Mouse (Mus musculus) right cerebral cortex, postnatal 14 days (tissue): ENCODE results near the gene AI661453.
A peak's percentile ranks its signal among the peaks of the same experiment; 100 is the strongest.
"Not testable (repeated sequence)": the region's sequence is repeated elsewhere in the genome, so short reads cannot be mapped to it uniquely, and the experiment has no call there.

ENCODE experiments used
- DNase-seq: peaks from one replicate; pipeline ENCODE4 v3.0.0; 2022

The AI661453 gene

DNA sequence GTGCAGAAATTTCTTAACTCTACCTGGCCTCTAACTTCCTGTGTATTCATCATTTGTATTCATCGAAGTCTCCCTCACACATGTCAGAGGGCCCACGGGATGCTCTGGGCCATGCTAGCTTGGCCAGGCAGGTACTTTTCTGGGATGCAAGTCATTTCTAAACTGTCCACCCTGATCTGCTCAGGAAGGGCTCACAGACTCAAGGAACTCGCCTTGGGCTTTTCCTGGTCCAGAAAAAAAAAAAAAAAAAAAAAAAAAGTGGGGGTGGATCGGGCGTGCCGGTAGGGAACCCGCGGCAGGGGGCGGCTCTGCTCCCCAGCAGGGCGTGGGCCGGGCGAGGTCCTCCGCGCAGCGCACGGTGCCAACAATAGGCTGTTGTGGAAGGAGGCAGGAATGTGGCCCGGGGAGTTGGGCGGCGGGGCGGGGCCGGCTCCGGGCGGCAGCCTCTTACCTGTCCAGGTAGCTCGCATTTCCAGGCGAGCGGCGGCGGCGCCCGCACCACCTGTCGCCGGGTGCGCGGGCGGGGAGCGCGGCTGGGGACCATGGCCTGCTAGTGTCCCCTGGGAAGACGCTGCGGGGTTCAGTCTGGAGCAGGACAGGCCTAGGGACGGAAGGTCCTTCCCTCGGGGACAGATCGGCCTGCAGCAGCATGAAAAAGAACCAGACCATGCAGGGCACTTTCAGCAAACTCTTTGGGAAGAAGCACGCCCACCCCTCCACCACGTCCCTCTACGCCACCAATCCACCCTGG lies at the start of gene AI661453:
AI661453 (plus strand) TSS at position 460 of the 751 bp plus-strand sequence.
- DNase-seq = no peak

DNA sequence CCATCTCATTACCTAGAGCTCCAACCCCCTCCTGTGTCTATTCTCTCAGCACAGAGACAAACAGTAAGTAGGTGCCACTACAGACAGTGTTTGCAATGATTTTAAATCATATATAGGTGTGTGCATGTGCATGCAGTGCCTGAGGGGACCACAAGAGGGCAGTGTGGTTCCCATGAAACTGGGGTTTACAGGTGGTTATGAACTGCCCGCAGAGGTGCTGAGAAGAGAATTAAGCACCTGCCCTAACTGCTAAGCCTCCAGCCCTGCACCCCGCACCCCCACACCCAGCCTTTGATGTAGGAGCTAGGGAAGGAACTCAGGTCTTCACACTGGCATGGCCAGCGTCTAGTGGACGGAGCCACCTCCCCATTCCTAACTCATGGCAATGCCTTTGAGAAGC lies 49.8 kb upstream of the AI661453 start:
- peak; percentile 49 for DNase-seq

DNA sequence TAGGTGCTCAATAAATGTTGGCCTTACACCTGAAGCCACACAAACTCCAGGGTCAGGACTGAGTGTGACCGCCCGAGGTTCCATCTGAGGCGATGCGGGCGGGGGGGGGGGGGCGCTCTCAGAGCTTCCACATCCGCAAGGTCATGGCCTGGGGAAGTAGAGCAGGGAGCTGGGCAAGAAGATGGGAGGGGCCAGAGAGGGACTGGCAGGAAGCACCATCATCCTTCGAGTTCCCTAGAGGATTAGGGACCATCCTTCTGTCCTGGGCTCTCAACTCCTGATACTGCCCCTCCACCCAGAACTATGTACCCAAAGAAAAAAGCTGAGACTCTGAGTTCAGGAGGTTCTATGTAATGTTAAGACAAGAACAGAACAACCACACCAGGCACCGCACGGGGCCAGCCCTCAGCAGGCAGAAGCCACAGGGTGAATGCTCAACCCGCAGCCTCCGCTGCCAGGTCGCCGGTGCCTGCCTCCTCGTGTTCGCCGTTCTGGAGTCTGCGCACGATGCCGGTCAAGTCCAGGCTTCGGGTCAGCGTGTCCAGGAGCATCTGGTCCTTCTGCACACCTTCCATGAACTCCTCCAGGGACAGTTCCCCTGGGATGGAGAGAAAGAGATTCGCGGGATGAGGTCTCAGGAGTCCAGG lies 42.1 kb upstream of the AI661453 start:
- DNase-seq = no peak

DNA sequence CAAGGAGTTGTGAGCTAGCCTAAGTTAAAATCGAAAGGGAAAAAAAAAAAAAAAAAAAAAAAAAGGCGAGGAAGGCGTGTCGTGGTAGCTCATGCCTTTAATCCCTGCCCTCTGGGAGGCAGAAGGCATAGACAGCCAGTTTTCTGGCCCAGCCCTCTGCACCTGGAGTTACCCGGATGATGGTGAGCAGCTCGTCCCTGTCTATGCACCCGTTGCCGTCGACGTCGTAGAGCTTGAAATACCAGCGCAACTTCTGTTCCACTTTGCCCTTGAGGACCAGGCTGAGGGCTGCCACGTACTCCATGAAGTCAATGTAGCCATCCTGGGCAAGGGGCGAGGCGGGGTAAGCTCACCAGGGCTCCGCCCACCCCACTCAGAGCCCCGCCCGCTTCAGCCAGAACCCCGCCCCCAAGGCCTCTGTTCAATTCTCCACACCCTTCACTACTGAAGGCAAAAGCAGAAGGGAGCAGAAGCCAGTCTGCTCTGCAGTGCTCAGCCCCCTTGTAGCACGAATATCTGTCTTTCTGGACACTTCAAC lies 41.0 kb upstream of the AI661453 start:
- DNase-seq = peak; percentile 34

DNA sequence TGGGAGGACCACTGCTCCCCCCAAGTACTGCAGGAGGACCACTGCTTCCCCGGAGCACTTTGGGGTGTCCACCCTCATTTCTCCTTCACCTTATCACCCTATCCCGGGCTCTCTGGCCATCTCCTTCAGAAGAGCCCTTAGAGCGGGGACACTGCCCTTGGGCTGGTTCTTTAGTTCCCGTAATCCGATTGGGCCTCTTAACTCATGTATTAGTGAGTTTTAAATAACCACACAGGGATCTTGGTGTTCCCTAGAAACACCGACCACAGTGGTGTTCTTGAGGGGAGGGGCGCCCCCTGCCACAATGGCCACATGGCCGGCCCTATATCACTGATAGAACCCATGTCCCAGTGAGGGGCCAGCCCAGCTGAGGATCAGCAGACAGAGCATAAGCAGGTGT lies 37.3 kb upstream of the AI661453 start:
- no peak for DNase-seq

DNA sequence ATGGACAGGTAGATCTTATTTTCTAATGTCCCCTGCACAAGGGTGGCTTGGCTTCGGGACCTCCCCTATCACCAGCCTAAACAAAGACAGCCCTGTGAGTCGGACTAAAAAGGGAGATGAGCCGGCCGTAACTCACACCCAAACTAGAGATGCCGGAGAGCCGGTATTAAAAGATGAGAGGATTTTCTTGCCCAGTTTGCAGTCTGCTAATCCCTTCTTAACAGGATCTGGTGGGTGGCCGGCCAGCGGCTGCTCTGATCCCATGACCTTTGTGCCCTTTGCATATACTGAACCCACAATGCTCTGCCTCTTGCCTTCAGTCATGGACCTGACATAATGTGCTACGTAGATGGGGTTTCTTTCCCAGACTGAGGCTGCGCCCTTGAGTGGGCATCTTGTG lies 36.0 kb upstream of the AI661453 start, which contains the start of gene Guca1a:
Guca1a (minus strand) TSS at position 134 of the 400 bp plus-strand sequence.
- DNase-seq = no peak

DNA sequence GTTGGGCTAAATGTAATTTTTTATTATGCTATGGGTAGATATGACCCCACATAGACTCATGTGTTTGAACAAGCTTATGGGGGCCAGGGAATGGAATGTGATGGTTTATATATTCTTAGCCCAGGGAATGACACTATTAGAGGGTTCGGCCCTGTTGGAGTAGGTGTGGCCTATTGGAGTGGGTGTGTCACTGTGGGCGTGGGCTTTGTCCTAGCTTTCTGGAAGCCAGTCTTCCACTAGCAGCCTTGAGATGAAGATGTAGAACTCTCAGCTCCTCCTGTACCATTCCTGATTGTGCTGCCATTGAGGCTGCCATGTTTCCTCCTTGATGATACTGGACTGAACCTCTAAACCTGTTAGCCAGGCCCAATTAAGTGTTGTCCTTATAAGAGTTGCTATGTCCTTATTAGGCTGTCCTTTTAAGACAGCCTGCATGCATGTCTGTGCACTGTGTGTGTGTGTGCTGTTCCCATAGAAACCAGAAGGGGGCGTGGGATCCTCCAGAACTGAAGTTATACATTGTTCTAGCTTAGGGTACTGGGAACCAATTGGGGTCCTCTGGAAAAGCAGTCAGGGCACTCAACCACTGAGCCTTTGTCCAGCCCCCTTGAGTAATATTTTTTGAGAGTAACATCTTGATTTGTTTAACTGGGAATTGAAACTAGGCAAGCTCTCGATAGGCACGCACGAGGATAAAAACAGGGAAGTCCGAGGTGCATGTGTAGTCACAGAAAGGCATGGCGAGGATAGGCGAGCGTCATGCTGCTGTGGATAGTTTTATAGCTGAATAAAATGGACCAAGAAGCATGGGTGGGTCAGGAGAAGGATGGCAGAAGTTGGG lies 28.5 kb upstream of the AI661453 start:
- no peak for DNase-seq

DNA sequence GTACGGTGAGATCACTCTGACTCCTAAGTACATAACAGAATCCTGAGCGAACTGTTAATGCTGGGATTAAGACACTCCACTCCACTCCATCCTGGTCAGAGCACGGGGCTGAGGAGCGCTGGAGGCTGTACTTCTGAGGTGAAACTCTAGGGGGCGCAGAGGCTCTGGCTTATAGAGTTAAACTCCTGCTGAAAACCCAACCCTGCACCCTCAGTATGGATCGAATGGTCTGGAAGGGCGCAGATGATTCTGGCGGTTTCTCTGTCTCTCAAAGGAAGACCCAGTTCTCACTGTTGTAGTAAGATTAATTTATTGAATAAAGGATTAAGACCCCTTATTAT lies 27.9 kb upstream of the AI661453 start:
- DNase-seq = peak; percentile 52

DNA sequence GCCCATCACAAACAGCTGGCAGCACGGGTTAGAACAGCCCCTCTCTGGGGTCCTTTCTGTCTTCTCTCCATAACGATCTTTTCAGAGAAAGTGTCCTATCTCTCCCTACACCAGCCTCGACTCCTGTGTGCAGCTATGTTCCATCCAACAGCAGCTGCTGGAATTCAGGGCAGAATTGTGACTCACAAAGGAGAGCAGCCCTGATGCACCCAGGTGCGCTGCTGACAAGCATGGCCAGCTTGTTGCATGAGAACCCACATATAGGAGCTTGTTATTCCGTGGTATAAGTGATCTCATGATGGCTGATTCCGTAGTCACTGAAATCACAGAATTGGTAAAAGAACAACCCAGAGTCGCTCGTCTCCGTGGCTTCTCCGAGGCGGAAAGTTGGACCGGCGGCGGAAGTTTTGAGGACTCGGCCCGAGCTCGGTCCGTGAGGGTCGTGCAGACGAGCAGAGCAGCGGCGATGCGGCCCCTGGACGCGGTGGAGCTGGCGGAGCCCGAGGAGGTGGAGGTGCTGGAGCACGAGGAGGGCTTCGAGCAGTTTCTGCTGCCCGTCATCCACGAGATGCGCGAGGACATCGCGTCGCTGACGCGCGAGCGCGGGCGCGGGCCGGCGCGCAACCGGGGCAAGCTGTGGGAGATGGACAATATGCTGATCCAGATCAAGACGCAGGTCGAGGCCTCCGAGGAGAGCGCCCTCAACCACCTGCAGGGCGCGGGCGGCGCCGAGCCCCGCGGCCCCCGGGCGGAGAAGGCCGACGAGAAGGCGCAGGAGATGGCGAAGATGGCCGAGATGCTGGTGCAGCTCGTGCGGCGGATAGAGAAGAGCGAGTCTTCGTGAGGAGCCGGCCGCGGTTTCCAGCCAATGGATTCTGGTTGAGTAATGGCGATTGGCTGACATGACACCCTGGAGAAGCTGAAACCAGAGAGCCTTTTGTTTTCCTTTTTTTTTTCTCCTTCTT lies 26.2 kb upstream of the AI661453 start:
- DNase-seq = not testable (repeated sequence)

DNA sequence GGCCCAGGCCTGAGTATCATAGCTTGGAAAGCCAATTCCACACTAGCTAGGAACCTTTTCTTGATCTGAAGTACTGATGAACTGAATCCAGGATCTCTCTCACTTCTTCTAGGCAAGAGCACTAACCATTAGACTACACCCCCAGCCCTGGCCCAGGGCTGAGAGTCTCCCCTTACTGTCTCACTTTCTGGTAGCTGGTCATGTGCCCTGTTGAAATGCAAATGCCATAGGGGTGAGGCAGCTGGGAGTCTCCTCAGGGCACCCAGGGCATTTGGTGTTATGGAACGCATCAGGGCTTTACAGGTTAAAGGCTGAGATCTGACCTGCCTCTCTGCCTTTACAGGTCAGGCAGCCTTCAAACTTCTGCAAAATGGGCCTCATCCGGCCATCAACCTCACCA lies 16.2 kb upstream of the AI661453 start:
- DNase-seq = no peak

DNA sequence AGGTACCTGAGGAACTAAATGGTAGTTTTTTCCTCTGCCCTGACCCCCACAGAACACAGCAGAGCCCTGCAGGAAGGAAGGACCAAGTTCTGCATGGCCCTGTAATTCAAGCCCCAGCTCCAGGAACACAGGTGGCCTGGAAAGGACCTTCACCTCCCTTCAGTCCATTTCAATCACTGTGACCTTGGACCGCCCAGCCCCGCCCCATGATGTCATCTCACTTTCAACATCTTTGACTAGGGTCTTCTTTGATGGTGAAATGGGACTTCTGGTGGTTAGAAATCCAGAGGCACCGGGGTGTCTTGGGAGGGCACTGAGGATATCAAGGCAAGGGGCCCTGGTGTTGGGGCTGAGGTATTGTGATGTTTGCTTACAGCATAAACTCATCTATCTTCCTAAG lies 14.8 kb upstream of the AI661453 start:
- no peak for DNase-seq

DNA sequence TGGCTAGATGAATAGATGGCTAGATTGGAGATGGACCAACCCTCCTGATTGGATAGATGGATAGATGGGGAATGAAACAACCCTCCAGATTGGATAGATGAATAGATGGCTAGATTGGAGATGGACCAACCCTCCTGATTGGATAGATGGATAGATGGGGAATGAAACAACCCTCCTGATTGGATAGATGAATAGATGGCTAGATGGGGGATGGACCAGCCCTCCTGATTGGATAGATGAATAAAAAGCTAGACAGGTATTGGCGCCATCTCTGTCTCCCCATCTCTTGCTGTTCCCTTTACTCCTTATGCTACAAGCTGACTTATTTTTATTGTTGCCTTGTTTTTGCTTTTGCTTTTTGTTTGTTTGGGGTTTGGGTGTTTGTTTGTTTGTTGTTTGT lies 13.8 kb upstream of the AI661453 start:
- not testable (repeated sequence) for DNase-seq

DNA sequence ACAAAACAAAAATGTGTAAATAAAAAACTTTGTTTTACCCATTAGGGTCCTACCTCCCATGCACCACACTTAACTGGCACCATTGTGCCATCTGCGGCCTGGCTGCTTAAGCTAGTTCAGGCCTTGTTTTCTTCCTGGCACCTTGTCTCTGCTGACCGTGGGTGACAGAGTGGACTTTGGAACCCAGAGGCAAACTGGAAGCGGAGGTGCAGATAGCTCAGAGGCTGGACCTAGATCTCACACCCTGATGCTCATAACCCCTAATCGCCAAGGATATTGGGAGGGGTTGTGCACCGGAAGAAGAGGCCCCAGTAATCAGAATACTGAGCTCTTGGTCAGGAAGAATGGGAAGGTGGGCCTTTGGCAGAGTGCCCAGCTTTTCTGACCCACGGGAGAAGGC lies 12.2 kb upstream of the AI661453 start:
- DNase-seq = no peak

DNA sequence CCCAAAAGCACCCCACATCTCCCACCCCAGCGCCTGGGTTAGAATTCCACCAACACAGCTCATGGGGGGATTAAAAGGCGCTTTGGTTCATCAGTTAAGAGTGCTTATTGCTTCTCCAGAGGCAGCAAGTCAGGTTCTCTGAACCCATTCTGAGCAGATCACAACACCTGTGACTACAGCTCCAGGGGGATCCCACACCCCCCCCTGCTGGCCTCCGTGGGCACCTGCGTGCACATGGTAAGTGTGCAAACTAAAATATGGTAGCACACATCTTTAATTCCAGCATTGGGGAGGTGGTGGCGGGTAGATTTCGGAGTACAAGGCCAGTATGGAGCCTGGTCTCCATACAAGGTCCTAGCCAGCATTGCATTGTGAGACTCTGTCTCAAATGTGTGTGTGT lies 9.1 kb upstream of the AI661453 start:
- no peak for DNase-seq

DNA sequence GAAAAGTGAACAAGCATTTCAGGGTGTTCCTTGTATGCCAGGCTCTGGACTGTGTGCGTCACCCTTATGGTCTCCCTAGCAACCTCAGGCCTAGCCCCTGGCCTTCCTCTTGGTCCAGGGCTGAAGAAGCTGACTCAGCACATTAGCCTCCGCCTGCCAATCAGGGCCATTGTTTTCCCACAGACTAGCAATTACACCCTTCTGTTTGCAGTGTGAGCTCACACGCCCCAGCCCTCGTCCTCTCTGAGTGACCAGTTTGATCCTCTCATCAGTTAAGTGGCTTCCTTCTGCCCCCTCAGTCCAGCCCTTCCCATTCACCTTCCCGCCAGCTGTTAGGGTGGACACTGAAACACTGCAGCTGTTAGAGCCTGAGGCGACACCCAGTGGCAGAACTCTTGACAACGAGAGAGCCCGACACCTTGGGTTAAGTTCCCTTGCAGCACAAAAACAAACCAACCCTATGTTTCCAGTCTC lies 7.5 kb upstream of the AI661453 start:
- DNase-seq = no peak

DNA sequence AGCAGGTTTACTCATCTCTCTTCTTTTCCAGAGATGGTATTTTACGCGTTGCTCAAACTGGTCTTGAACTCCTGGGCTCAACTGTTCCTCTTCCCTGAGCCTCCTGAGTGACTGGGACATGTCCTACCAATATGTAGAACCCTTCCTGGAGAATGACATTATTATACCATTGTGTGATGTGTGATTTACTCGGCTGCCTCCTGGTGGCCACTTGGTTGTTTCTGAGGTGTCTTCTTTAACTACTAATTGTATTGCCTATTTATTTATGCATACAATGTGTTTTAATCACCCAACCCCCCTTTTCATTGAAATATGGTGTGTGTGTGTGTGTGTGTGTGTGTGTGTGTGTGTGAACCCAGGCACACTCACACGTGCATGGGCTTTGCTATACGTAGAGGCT lies 5.6 kb upstream of the AI661453 start:
- DNase-seq = no peak

DNA sequence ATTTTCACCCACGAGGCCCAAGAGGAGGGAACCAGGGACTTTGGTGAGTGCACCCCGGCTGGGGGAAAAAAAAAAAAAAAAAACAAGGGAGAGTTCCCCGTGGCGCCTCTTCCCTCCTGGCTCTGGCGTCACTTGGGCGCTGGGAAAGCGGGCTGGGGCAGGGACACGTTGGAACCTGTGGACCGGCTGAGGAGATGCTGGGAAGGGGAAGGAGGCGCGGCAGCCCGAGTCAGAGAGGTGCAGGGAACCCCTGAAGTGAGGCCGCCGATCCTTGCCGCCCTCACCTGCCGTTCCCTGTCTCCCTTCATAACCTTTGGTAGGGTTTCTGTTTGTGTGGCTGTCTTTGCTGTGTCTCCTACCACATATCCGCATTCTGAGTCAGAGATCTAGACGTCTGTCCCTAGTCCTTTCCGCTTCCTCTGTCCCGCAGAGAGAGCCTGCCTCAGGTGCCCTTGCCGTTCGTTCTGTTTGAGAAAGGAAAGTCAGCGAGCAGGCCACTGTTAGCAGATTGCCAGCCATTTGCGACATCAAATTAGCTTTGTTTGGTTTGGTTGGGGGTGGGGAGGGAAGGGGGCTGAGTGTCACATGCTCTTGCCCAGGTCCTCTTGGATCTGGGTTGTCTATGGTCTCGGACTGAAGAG lies 612 bp downstream of the AI661453 start, which contains the start of gene 1700001C19Rik:
1700001C19Rik (minus strand) TSS at position 470 of the 641 bp plus-strand sequence.
- no peak for DNase-seq

DNA sequence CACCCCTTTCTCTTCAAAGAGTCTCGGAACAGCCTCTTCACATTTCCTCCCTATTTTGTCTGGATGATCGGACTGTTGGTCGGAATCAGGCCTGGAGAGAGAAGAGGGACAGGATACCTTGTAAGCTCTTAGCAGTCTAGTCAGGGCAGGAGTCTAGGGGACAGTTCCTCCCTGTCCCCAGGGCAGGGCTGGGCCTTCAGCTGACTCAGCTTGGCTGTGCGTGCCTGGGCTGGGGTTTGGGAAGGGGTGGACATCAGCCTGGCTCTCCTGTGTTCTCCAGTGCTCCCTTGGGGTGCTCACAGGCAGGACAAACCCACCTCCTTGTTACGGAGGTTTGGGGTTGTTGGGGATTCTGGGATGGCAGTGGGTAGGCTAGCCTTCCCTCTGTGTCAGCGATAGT lies 2.2 kb downstream of the AI661453 start:
- DNase-seq = no peak

DNA sequence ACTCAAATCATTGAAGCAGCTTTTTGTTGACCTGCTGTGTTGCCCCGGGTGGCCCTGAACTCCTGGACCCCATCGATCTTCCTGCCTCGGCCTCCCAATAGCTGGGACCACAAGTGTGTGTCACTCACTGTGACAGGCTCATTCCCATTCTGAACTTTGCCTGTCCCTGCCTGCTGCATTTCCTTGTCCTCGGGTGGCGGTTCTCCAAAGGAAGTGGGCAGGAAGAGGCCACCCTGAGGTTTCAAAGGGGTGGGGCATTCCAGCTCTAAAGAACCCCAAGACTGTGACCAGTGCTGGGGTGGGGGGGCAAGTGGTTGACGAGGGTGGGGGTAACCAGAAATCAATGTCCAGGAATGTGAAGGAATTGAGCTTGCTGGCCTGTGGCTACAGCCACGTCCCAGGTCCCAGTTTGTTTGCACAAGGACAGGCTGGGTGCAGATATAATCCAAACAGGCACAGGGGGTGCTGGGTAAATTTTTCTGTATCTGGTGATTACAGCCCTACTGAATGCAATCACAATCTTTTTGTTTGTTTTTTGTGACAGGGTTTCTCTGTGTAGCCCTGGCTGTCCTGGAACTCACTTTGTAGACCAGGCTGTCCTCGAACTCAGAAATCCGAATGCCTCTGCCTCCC lies 3.1 kb downstream of the AI661453 start:
- no peak for DNase-seq

DNA sequence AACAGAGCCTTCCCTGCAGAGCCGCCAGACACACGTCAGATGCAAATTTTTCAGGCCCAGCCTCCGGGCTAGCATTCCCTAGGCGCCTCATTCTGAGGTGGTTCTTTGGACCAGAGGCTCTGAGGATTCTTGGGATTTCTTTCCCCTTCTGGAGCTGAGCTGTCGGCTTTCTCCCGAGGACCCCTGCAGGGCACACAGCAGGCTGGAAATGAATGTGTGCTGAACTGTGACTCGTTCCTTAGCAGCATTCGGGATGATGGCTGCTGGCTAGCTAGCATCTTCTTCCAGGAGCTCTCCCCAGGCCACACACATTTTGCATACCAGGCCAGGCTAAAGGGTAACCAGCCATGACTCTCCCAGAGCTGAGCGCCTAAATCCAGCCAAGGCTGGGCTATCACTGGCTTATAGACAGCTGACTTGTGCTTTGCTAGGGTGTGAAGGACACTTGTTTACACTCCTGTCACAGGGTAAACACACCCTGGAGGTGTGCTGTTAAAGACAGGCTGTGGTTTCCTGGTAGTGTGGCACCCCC lies 4.0 kb downstream of the AI661453 start:
- no peak for DNase-seq
